Mouse (Mus musculus): ENCODE measurements at regions not wholly inside any gene's neighbourhood (a gene's known extent, or its start where the extent isn't known, plus 50 kb on each side); places are given as distances from the start of the nearest gene placed in this dataset.

GRCm38 (mm10) chr16:73760921-73761320, 650.7 kb downstream of the Robo2 start:
- Histone ChIP-seq H3K79me2 (ENCODE audit: control insufficient read depth, insufficient read depth, low read length) (no peaks in the 10 kb centered on the region), H3K9ac (ENCODE audit: low read depth, low read length) (no peak overlapping the region), H3K4me3 (ENCODE audit: insufficient read depth, low read depth, low read length) (no peak overlapping the region), H3K27me3 (ENCODE audit: control insufficient read depth, insufficient read depth, low read length) (no peaks in the 10 kb centered on the region), H3K27ac (replicated peaks; ENCODE audit: insufficient read depth, low read depth, low read length) (no peak overlapping the region), H3K36me3 (ENCODE audit: control insufficient read depth, insufficient read depth, low read length) (no peaks in the 10 kb centered on the region), H3K4me1 (ENCODE audit: control insufficient read depth, insufficient read depth, low read length) (no peaks in the 10 kb centered on the region)
- no peak for DNase-seq (ENCODE audit: extremely low read depth, low read depth, low spot score)
- WGBS: 76% methylated on average over 3 of the region's 3 CpGs
- TF ChIP-seq CTCF (IDR thresholded peaks at IDR 0.05; ENCODE audit: low read depth, low read length): no peak
- no peak for TF ChIP-seq POLR2A (IDR thresholded peaks at IDR 0.05; ENCODE audit: extremely low read depth, insufficient read depth, low read length)

- Histone ChIP-seq H3K27ac (replicated peaks; ENCODE audit: insufficient read depth, low read depth, low read length) (no peak overlapping the region), H3K79me2 (ENCODE audit: control insufficient read depth, insufficient read depth, low read length) (no peaks in the 10 kb centered on the region), H3K9ac (ENCODE audit: low read depth, low read length) (no peak overlapping the region), H3K27me3 (ENCODE audit: control insufficient read depth, insufficient read depth, low read length) (no peaks in the 10 kb centered on the region), H3K36me3 (ENCODE audit: control insufficient read depth, insufficient read depth, low read length) (no peaks in the 10 kb centered on the region), H3K4me1 (ENCODE audit: control insufficient read depth, insufficient read depth, low read length) (no peaks in the 10 kb centered on the region), H3K4me3 (ENCODE audit: insufficient read depth, low read depth, low read length) (no peak overlapping the region)
- WGBS: 70% methylated on average over 5 of the region's 5 CpGs
- no peak for TF ChIP-seq CTCF (IDR thresholded peaks at IDR 0.05; ENCODE audit: low read depth, low read length)
- no peak for DNase-seq (ENCODE audit: extremely low read depth, low read depth, low spot score)
These were observed 652.8 kb downstream of the Robo2 start for GRCm38 (mm10) chr16:73758872-73759271.

GRCm38 (mm10) chr16:73754302-73754701, 657.3 kb downstream of the Robo2 start:
- DNase-seq (ENCODE audit: extremely low read depth, low read depth, low spot score): no peak
- Histone ChIP-seq H3K27ac (replicated peaks; ENCODE audit: insufficient read depth, low read depth, low read length) (no peak overlapping the region), H3K79me2 (ENCODE audit: control insufficient read depth, insufficient read depth, low read length) (no peaks in the 10 kb centered on the region), H3K36me3 (ENCODE audit: control insufficient read depth, insufficient read depth, low read length) (no peaks in the 10 kb centered on the region), H3K4me3 (ENCODE audit: insufficient read depth, low read depth, low read length) (no peak overlapping the region), H3K27me3 (ENCODE audit: control insufficient read depth, insufficient read depth, low read length) (no peaks in the 10 kb centered on the region), H3K4me1 (ENCODE audit: control insufficient read depth, insufficient read depth, low read length) (no peaks in the 10 kb centered on the region), H3K9ac (ENCODE audit: low read depth, low read length) (no peak overlapping the region)
- WGBS: 92% methylated on average over 5 of the region's 5 CpGs
- TF ChIP-seq POLR2A (IDR thresholded peaks at IDR 0.05; ENCODE audit: extremely low read depth, insufficient read depth, low read length): no peak
- no peak for TF ChIP-seq CTCF (IDR thresholded peaks at IDR 0.05; ENCODE audit: low read depth, low read length)

GRCm38 (mm10) chr16:73728297-73728696, 683.3 kb downstream of the Robo2 start:
- no peaks in the 10 kb centered on the region for H3K79me2 ChIP-seq (ENCODE audit: control insufficient read depth, insufficient read depth, low read length)
- no peak overlapping the region for H3K4me3 ChIP-seq (ENCODE audit: insufficient read depth, low read depth, low read length)
- H3K4me1 ChIP-seq (ENCODE audit: control insufficient read depth, insufficient read depth, low read length): no peaks in the 10 kb centered on the region
- DNase-seq (ENCODE audit: extremely low read depth, low read depth, low spot score): no peak
- H3K36me3 ChIP-seq (ENCODE audit: control insufficient read depth, insufficient read depth, low read length): no peaks in the 10 kb centered on the region
- TF ChIP-seq POLR2A (IDR thresholded peaks at IDR 0.05; ENCODE audit: extremely low read depth, insufficient read depth, low read length): no peak
- no peak for TF ChIP-seq CTCF (IDR thresholded peaks at IDR 0.05; ENCODE audit: low read depth, low read length)
- H3K9ac ChIP-seq (ENCODE audit: low read depth, low read length): no peak overlapping the region
- 82% methylated on average over 7 of the region's 7 CpGs for WGBS
- H3K27me3 ChIP-seq (ENCODE audit: control insufficient read depth, insufficient read depth, low read length): no peaks in the 10 kb centered on the region
- H3K27ac ChIP-seq (replicated peaks; ENCODE audit: insufficient read depth, low read depth, low read length): no peak overlapping the region

GRCm38 (mm10) chr16:73719691-73720090, 691.9 kb downstream of the Robo2 start:
- no peaks in the 10 kb centered on the region for H3K27me3 ChIP-seq (ENCODE audit: control insufficient read depth, insufficient read depth, low read length)
- TF ChIP-seq CTCF (IDR thresholded peaks at IDR 0.05; ENCODE audit: low read depth, low read length) (no peak), POLR2A (IDR thresholded peaks at IDR 0.05; ENCODE audit: extremely low read depth, insufficient read depth, low read length) (no peak)
- no peaks in the 10 kb centered on the region for H3K4me1 ChIP-seq (ENCODE audit: control insufficient read depth, insufficient read depth, low read length)
- no peak overlapping the region for H3K4me3 ChIP-seq (ENCODE audit: insufficient read depth, low read depth, low read length)
- no peaks in the 10 kb centered on the region for H3K79me2 ChIP-seq (ENCODE audit: control insufficient read depth, insufficient read depth, low read length)
- no peak overlapping the region for H3K9ac ChIP-seq (ENCODE audit: low read depth, low read length)
- H3K36me3 ChIP-seq (ENCODE audit: control insufficient read depth, insufficient read depth, low read length): no peaks in the 10 kb centered on the region
- no peak for DNase-seq (ENCODE audit: extremely low read depth, low read depth, low spot score)
- H3K27ac ChIP-seq (replicated peaks; ENCODE audit: insufficient read depth, low read depth, low read length): no peak overlapping the region
- WGBS: 69% methylated on average over 3 of the region's 3 CpGs

- no peak for DNase-seq (ENCODE audit: extremely low read depth, low read depth, low spot score)
- H3K4me3 ChIP-seq (ENCODE audit: insufficient read depth, low read depth, low read length): no peak overlapping the region
- H3K36me3 ChIP-seq (ENCODE audit: control insufficient read depth, insufficient read depth, low read length): no peaks in the 10 kb centered on the region
- no peak overlapping the region for H3K27ac ChIP-seq (replicated peaks; ENCODE audit: insufficient read depth, low read depth, low read length)
- no peak for TF ChIP-seq POLR2A (IDR thresholded peaks at IDR 0.05; ENCODE audit: extremely low read depth, insufficient read depth, low read length)
- TF ChIP-seq CTCF (IDR thresholded peaks at IDR 0.05; ENCODE audit: low read depth, low read length): no peak
- H3K4me1 ChIP-seq (ENCODE audit: control insufficient read depth, insufficient read depth, low read length): no peaks in the 10 kb centered on the region
- H3K79me2 ChIP-seq (ENCODE audit: control insufficient read depth, insufficient read depth, low read length): no peaks in the 10 kb centered on the region
- no peaks in the 10 kb centered on the region for H3K27me3 ChIP-seq (ENCODE audit: control insufficient read depth, insufficient read depth, low read length)
- WGBS: 51% methylated on average over 5 of the region's 5 CpGs
- no peak overlapping the region for H3K9ac ChIP-seq (ENCODE audit: low read depth, low read length)
These were observed 695.3 kb downstream of the Robo2 start for GRCm38 (mm10) chr16:73716301-73716700.

Measured in liver, adult 2 months (tissue).